Mouse (Mus musculus) liver, embryonic 12.5 days (tissue): ENCODE data around the gene Acaca. TPM values are rescaled to one million over a fixed set of nuclear protein-coding genes. Genes with fewer than 3 reads are reported as not detected.

Experiments
- ATAC-seq: fragments of 200-750 bp; cut with Nextera tagmentation; 2 replicates; pipeline ENCODE4 v1.8.0; 2017; ENCODE audit warnings: moderate number of reproducible peaks, mild to moderate bottlenecking, moderate library complexity
- H3K27ac ChIP-seq: fragments of 300-500 bp; sonication (generic); 2 replicates; pipeline ENCODE4 v1.5.1; 2016; ENCODE audit warnings: mild to moderate bottlenecking
- H3K27me3 ChIP-seq: fragments of 300-500 bp; sonication (generic); replicated peaks from 2 replicates; pipeline ENCODE4 v1.6.1; 2016; ENCODE audit warnings: mild to moderate bottlenecking, moderate library complexity
- H3K36me3 ChIP-seq: fragments of 300-500 bp; sonication (generic); 2 replicates; pipeline ENCODE4 v1.6.1; 2016; ENCODE audit warnings: mild to moderate bottlenecking, moderate library complexity
- H3K4me1 ChIP-seq: fragments of 300-500 bp; sonication (generic); 2 replicates; pipeline ENCODE4 v1.6.1; 2016
- H3K4me2 ChIP-seq: fragments of 300-500 bp; sonication (generic); 2 replicates; pipeline ENCODE4 v1.6.1; 2016; ENCODE audit warnings: mild to moderate bottlenecking, moderate library complexity
- H3K4me3 ChIP-seq: fragments of 300-500 bp; sonication (generic); 2 replicates; pipeline ENCODE4 v1.5.1; 2016; ENCODE audit warnings: mild to moderate bottlenecking, moderate library complexity
- H3K9ac ChIP-seq: fragments of 300-500 bp; sonication (generic); 2 replicates; pipeline ENCODE4 v1.6.1; 2016; ENCODE audit warnings: mild to moderate bottlenecking, moderate library complexity
- H3K9me3 ChIP-seq: fragments of 300-500 bp; sonication (generic); replicated peaks from 2 replicates; pipeline ENCODE4 v1.6.1; 2016; ENCODE audit warnings: mild to moderate bottlenecking, moderate library complexity
- WGBS: fragments of 180-500 bp; shearing (Covaris S2); methylation state at CpG from one replicate; pipeline ENCODE4 v1.1.7; 2016; ENCODE audit not compliant: insufficient replicate concordance; 5-methylcytosine and 5-hydroxymethylcytosine counted together
- polyA plus RNA-seq: library from polyadenylated mRNA; unstranded; fragments of >200 nt; fragmentation: Nextera tagmentation; extraction: Ambion mirVana; gene quantifications from 2 replicates; pipeline ENCODE4 v1.2.1, GENCODE M21; 2016

Gene Acaca
- polyA plus RNA-seq, 1 experiment from 2014 or later: 11.8 TPM

DNA sequence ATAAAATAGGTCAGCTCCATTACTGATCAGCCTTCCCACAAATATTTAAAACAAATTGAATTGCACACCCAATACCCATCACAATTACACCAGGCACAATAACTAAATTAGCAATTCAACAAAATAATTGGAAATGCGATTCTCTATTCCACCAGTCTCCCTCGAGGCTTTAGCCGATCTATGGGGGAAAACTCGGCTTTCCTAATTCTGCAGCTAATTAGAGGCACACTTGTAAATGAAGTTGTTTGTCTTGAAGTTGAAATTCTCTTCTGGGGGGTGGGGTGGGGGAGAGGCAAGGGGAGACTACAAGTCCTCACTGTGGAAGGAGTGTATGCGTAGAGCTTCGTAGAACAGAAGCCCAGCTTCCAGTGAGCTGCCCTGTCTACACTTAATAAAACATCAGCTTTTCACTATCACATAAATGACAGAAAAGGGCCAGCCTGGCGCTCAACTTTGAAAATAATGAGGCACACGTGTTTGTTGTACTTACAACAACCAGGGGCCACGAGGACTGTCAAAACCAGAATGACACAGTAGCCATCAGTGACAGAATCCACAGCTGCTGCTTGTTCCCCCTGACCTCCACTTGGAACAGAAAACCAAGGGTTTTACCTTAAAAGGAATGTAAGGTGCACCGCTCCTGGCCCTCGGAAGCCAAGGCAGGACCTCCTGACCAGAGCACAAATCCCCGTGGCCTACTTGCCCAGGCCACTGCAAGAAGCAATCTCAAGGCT is 282.9 kb downstream of the Acaca start:
- ATAC-seq: no peak
- Histone ChIP-seq H3K27me3 (no peaks in the 10 kb centered on the region), H3K36me3 (no peaks in the 10 kb centered on the region), H3K4me2 (peak overlapping the region; percentile 55), H3K4me1 (peaks cover 67% of the 10 kb centered on the region), H3K9me3 (no peaks in the 10 kb centered on the region), H3K9ac (peak overlapping the region; percentile 47), H3K27ac (peak overlapping the region; percentile 89), H3K4me3 (peak overlapping the region; percentile 11; the same call in 1 of the 2 replicates)
- WGBS: 70% methylated on average over 12 of the region's 12 CpGs

DNA sequence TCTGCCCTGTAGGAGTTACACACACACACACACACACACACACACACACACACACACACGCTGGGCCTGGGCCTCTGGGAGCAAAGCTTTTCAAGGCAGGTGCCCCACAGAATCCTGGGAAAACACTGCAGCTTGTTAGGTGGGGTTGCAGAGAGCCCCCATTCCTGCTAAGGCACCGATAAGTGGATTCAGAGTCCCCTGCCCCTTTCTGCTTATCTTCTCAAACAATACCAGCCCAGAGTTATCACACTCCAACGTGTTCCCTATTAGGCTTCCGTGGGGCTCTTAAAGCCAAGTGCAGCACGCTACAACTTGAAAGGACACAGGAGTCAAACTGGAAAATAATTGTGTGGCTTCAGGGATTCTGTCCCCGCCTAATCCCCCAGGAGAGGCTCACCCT is 283.6 kb downstream of the Acaca start:
- ATAC-seq: peak; percentile 85
- H3K4me1 ChIP-seq: peaks cover 67% of the 10 kb centered on the region

GRCm38 (mm10) chr11:84420779-84421178 is 291.3 kb downstream of the Acaca start:
- Histone ChIP-seq H3K4me2 (no peak overlapping the region), H3K36me3 (peaks cover 13% of the 10 kb centered on the region; the same call in 1 of the 2 replicates), H3K27ac (no peak overlapping the region), H3K9me3 (no peaks in the 10 kb centered on the region), H3K9ac (no peak overlapping the region), H3K27me3 (no peaks in the 10 kb centered on the region), H3K4me3 (no peak overlapping the region), H3K4me1 (peaks cover 9% of the 10 kb centered on the region)
- WGBS: 88% methylated on average over 6 of the region's 6 CpGs
- ATAC-seq: no peak

More for the DNA sequence above, 283.6 kb downstream of the Acaca start:
- no peaks in the 10 kb centered on the region for H3K9me3 ChIP-seq
- H3K36me3 ChIP-seq: no peaks in the 10 kb centered on the region
- H3K4me3 ChIP-seq: no peak overlapping the region
- H3K9ac ChIP-seq: peak overlapping the region; percentile 47
- peak overlapping the region; percentile 89 for H3K27ac ChIP-seq
- 12% methylated on average over 6 of the region's 6 CpGs for WGBS
- H3K4me2 ChIP-seq: peak overlapping the region; percentile 55
- H3K27me3 ChIP-seq: no peaks in the 10 kb centered on the region

DNA sequence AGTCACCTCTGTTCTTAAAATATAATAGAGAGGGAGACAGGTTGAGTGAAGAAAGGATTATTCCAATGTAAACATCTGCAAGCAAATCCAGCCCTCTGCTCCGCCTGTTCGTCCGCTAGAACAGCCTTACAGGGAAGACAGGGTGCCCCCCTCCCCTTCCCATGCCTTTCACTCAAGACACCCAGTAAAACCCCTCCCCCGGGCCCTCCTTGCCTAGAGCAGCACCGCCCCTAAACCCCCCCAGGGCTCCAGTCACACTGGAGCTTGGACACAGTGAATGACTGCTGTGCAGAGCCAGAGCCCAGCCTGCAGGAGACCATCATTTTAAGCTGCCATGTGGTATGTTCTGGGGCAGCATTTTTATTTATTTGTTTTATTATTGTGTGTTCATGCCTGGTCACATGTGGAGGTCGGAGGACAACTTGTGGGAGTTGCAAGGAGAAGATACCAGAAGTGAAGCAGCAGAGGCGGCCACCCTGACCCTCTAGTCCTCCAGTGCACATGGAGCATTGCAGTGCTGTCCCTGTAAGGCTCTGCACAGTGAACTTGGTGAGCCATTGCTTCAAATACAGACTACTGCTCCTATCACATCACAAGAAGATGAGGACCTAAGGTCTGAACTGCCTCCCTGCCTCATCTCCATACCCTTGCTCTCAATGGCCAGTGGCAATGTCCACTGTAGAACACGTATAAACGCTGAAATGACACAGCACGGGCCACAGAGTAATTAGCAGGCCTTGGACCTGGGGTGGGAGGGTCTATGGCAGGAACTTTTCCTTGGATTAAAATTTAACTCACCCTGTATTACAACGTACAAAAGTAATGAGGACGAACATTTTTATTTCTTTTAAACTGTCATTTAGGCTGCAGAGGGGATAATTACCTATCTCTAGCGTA is 296.5 kb downstream of the Acaca start:
- Histone ChIP-seq H3K4me1 (no peaks in the 10 kb centered on the region), H3K4me3 (no peak overlapping the region), H3K27ac (no peak overlapping the region), H3K9ac (no peak overlapping the region), H3K9me3 (no peaks in the 10 kb centered on the region), H3K4me2 (no peak overlapping the region), H3K36me3 (peaks cover 34% of the 10 kb centered on the region), H3K27me3 (no peaks in the 10 kb centered on the region)
- WGBS: 74% methylated on average over 13 of the region's 13 CpGs
- no peak for ATAC-seq

DNA sequence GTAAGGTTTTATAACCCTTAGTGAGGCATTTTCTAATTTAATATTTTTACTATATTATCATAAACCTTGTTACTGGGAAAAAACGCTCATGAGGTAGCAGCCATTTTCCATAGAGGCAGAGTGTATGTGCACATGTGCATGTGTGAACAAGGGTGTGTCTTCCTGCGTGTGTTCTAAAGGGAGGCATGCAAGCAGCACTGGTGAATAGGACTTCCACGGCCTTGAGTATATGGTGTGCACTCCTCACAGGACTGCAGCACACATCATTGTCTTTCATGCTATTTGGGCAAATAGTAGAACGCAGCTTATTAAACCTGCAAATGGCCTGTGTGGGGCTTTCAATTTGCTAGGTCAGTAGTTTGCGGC is 297.1 kb downstream of the Acaca start:
- no peak overlapping the region for H3K4me2 ChIP-seq
- H3K9me3 ChIP-seq: no peaks in the 10 kb centered on the region
- 81% methylated on average over 5 of the region's 5 CpGs for WGBS
- H3K27ac ChIP-seq: no peak overlapping the region
- H3K9ac ChIP-seq: no peak overlapping the region
- H3K4me1 ChIP-seq: no peaks in the 10 kb centered on the region
- ATAC-seq: no peak
- no peak overlapping the region for H3K4me3 ChIP-seq
- peaks cover 39% of the 10 kb centered on the region for H3K36me3 ChIP-seq
- no peaks in the 10 kb centered on the region for H3K27me3 ChIP-seq

GRCm38 (mm10) chr11:84429581-84429980 is 300.1 kb downstream of the Acaca start:
- peaks cover 47% of the 10 kb centered on the region for H3K36me3 ChIP-seq
- H3K9ac ChIP-seq: no peak overlapping the region
- ATAC-seq: no peak
- no peak overlapping the region for H3K27ac ChIP-seq
- 84% methylated on average over 1 of the region's 1 CpGs for WGBS
- no peaks in the 10 kb centered on the region for H3K9me3 ChIP-seq
- H3K4me2 ChIP-seq: no peak overlapping the region
- no peaks in the 10 kb centered on the region for H3K27me3 ChIP-seq
- H3K4me3 ChIP-seq: no peak overlapping the region
- H3K4me1 ChIP-seq: no peaks in the 10 kb centered on the region

GRCm38 (mm10) chr11:84430336-84430735 is 300.9 kb downstream of the Acaca start:
- no peaks in the 10 kb centered on the region for H3K27me3 ChIP-seq
- H3K4me1 ChIP-seq: no peaks in the 10 kb centered on the region
- no peak for ATAC-seq
- no peak overlapping the region for H3K27ac ChIP-seq
- 81% methylated on average over 4 of the region's 4 CpGs for WGBS
- H3K4me2 ChIP-seq: no peak overlapping the region
- peaks cover 49% of the 10 kb centered on the region for H3K36me3 ChIP-seq
- no peak overlapping the region for H3K4me3 ChIP-seq
- no peaks in the 10 kb centered on the region for H3K9me3 ChIP-seq
- H3K9ac ChIP-seq: no peak overlapping the region

DNA sequence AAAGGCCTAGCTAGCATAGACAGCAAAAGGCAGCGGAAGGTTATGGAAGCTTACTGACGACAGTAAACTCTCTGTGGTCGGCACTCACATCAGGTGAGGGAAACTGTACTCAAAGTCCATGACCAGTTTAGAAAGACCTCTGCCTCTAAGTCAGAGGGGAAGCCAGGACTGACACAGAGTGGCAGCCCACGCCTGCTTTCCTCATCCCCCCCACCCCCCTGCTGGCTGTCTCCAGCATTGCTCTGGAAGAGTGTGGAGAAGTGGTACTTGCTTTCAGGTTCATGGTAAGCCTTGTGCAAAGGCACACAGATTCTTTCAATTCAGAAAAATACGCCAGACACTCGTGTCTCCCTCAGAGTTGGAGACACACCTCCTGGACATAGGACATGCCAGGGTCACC is 305.4 kb downstream of the Acaca start:
- Histone ChIP-seq H3K36me3 (peaks cover 56% of the 10 kb centered on the region), H3K9ac (no peak overlapping the region), H3K9me3 (no peaks in the 10 kb centered on the region), H3K27me3 (no peaks in the 10 kb centered on the region), H3K4me3 (no peak overlapping the region), H3K27ac (no peak overlapping the region), H3K4me2 (no peak overlapping the region), H3K4me1 (peaks cover 11% of the 10 kb centered on the region; the same call in 1 of the 2 replicates)
- ATAC-seq: no peak
- WGBS: 79% methylated on average over 6 of the region's 6 CpGs

DNA sequence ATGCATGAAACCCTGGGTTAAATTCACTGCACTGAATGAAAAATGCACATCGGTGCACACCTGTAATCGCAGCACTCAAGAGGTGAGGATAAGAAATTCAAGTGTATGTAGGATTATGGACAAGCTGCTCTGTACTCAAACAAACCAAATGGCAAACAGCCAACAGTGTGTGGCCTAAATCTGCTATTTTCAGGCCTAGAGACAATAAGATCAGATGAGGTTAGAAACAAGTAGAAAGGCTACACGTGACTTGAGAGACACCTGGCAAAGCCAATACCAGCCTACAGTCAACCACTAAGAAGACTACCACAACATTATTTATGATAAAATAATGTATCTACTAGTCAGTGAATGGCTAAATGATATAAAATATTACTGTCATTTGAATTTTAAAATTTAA is 310.9 kb downstream of the Acaca start:
- H3K4me1 ChIP-seq: peaks cover 11% of the 10 kb centered on the region; the same call in 1 of the 2 replicates
- H3K4me2 ChIP-seq: no peak overlapping the region
- H3K36me3 ChIP-seq: peaks cover 60% of the 10 kb centered on the region
- 83% methylated on average over 3 of the region's 3 CpGs for WGBS
- no peak overlapping the region for H3K27ac ChIP-seq
- no peaks in the 10 kb centered on the region for H3K27me3 ChIP-seq
- no peak for ATAC-seq
- H3K9ac ChIP-seq: no peak overlapping the region
- no peaks in the 10 kb centered on the region for H3K9me3 ChIP-seq
- no peak overlapping the region for H3K4me3 ChIP-seq

DNA sequence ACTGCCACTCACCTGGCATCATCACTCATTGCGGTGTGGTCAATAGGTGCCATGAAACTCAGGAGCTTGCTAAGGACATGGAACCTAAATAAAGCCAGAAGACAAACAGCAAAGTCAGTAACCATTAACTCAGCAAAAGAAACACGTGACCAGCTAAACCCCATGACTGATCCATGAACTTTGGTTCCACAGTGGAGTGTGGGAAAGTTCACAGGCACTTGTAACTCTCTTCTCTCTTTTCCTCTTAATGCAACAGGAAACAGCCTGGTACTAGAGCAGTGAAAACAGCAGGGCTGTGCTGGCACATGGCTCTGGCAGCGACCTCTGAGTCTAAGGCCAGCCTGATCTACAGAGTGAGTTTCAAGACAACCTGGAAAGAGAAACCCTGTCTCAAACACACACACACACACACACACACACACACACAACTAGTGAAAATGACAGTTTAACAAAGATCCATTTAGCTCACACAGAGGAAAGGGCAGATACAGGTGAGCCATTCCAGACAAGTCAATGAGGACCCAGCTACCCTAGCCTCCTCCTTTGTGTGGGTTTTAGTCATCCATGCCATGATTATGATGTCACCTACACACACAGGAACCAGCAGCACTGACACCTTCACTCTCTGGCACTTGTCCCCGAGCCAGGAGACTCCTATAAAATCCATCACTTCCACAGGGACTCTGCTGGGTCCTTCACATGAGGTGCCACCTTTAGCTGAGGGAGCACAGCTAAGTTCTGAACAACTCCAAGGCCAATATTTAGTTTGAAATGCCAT is 313.3 kb downstream of the Acaca start:
- H3K4me3 ChIP-seq: no peak overlapping the region
- ATAC-seq: peak; percentile 65
- no peaks in the 10 kb centered on the region for H3K27me3 ChIP-seq
- no peaks in the 10 kb centered on the region for H3K9me3 ChIP-seq
- H3K27ac ChIP-seq: peak overlapping the region; percentile 66
- H3K4me2 ChIP-seq: no peak overlapping the region
- peaks cover 75% of the 10 kb centered on the region for H3K36me3 ChIP-seq
- WGBS: 78% methylated on average over 4 of the region's 4 CpGs
- no peaks in the 10 kb centered on the region for H3K4me1 ChIP-seq
- H3K9ac ChIP-seq: no peak overlapping the region
